Mouse (Mus musculus) retina, postnatal 7 days (tissue): ENCODE results near the gene Xylt1.

Experiments
- DNase-seq: peaks from one replicate; pipeline ENCODE4 v3.0.0-alpha.2; 2012; ENCODE audit warnings: low read depth, low spot score

The Xylt1 gene

GRCm38 (mm10) chr7:117559051-117559450 is 178.3 kb downstream of the Xylt1 start:
- no peak for DNase-seq

- no peak for DNase-seq
These were observed 183.2 kb downstream of the Xylt1 start for GRCm38 (mm10) chr7:117563939-117564499.

GRCm38 (mm10) chr7:117564627-117565026 is 183.8 kb downstream of the Xylt1 start:
- no peak for DNase-seq

- DNase-seq = no peak
These were observed 185.3 kb downstream of the Xylt1 start for GRCm38 (mm10) chr7:117566115-117566514.

GRCm38 (mm10) chr7:117566833-117567232 is 186.1 kb downstream of the Xylt1 start:
- DNase-seq = no peak

GRCm38 (mm10) chr7:117567252-117567651 is 186.5 kb downstream of the Xylt1 start:
- DNase-seq = no peak

GRCm38 (mm10) chr7:117567653-117568340 is 187.0 kb downstream of the Xylt1 start:
- DNase-seq = no peak

- DNase-seq = no peak
These were observed 190.4 kb downstream of the Xylt1 start for GRCm38 (mm10) chr7:117571131-117571530.

GRCm38 (mm10) chr7:117571713-117572112 is 190.9 kb downstream of the Xylt1 start:
- DNase-seq = no peak

- DNase-seq = no peak
These were observed 192.4 kb downstream of the Xylt1 start for GRCm38 (mm10) chr7:117573170-117573569.

GRCm38 (mm10) chr7:117575417-117575816 is 194.6 kb downstream of the Xylt1 start:
- DNase-seq = no peak

GRCm38 (mm10) chr7:117577035-117577434 is 196.3 kb downstream of the Xylt1 start:
- no peak for DNase-seq

GRCm38 (mm10) chr7:117585164-117585563 is 204.4 kb downstream of the Xylt1 start:
- DNase-seq = no peak

- no peak for DNase-seq
These were observed 206.0 kb downstream of the Xylt1 start for GRCm38 (mm10) chr7:117586811-117587210.

- DNase-seq = no peak
These were observed 206.6 kb downstream of the Xylt1 start for GRCm38 (mm10) chr7:117587234-117587929.

GRCm38 (mm10) chr7:117588426-117588825 is 207.6 kb downstream of the Xylt1 start:
- no peak for DNase-seq

GRCm38 (mm10) chr7:117589359-117589758 is 208.6 kb downstream of the Xylt1 start:
- DNase-seq = no peak

- no peak for DNase-seq
These were observed 209.0 kb downstream of the Xylt1 start for GRCm38 (mm10) chr7:117589820-117590219.

- no peak for DNase-seq
These were observed 213.4 kb downstream of the Xylt1 start for GRCm38 (mm10) chr7:117594191-117594590.

GRCm38 (mm10) chr7:117595029-117595695 is 214.4 kb downstream of the Xylt1 start:
- no peak for DNase-seq

- no peak for DNase-seq
These were observed 219.7 kb downstream of the Xylt1 start for GRCm38 (mm10) chr7:117600443-117600842.

- no peak for DNase-seq
These were observed 229.7 kb downstream of the Xylt1 start for GRCm38 (mm10) chr7:117610439-117610838.
